Mouse (Mus musculus): ENCODE results near the gene Cst7.

GRCm38 (mm10) chr2:150569847-150570590 lies at the start of gene Cst7:
- TF ChIP-seq GATA1 (IDR thresholded peaks at IDR 0.05; ENCODE audit: low read length) (no peak), TAL1 (IDR thresholded peaks at IDR 0.05; ENCODE audit: low read length) (no peak)

All from erythroblast, embryonic 14.5 days (primary cell).